Mouse (Mus musculus) left cerebral cortex, adult 2 months (tissue): Measurements from ENCODE around the gene Stbd1. TPM values are rescaled to one million over a fixed set of nuclear protein-coding genes. Genes with fewer than 3 reads are reported as not detected.

Experiments
- DNase-seq, 2 experiments: peaks; one replicate each; pipeline ENCODE4 v3.0.0; 2021 to 2022; ENCODE audit warnings: low spot score in 2 of 2, mixed read lengths in 1 of 2; ENCODE audit errors: extremely low spot score in 1 of 2
- H3K27ac ChIP-seq: fragments of 200-600 bp; 2 replicates; pipeline ENCODE4 v1.8.1; 2022
- H3K4me3 ChIP-seq: fragments of 200-600 bp; 2 replicates; pipeline ENCODE4 v1.8.1; 2022
- CTCF ChIP-seq: fragments of 200-600 bp; IDR thresholded peaks from 2 replicates; pipeline ENCODE4 v1.8.1; 2022; ENCODE audit warnings: antibody characterized with exemption, mild to moderate bottlenecking, moderate library complexity
- intact Hi-C: fragments of 180-260 bp; cut with DNase I; formaldehyde crosslinking; loops from one replicate; pipeline ENCODE4 v1.15.1; 2025
- total RNA-seq, 2 experiments: library from RNA; stranded (reverse); gene quantifications; 2 replicates each; pipeline ENCODE4 v1.2.3; 2021

The Stbd1 gene
- total RNA-seq, 2 experiments from 2014 or later = 0.61 to 0.84 TPM

DNA sequence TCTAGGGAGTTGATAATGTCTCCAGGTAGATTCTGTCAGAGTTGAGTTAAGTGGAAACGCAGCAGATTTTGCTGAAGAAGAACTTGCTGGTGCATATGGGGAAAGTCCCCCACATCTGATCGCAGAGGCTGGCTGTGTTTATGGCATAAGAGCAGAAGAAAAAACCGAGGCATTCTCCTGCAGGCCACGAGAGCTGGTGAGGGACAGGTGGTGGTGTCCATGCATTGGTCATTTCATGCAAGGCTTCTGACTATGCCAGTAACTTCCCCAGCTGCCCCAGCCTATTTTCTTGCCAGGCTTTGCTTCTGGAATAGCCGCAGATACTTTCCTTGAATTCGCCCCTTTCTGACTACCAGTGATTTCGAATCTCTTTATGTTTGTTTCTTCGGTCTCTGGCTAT, 6.0 kb upstream of the Stbd1 start:
- intact Hi-C loops = no loop called here
- TF ChIP-seq CTCF = no peak
- H3K27ac ChIP-seq = no peak overlapping the region

DNA sequence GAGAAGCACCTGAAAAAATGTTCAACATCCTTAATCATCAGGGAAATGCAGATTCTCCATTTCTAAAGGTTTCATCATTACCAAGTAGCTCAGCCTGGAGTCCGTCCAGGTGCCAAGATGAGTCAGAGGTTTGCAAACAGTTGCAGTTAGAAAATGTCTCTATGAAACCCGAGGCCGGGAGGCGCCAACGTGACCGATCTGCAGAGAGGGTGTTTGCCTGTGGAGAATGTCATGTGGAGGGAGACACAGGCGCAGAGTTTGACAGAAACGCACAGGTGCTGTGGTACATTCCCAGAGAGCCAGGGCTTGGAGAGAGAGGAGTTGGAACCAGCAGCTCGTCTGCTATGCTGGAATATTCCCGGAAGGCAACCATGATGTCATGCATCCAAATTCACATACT, 3.8 kb upstream of the Stbd1 start:
- H3K4me3 ChIP-seq = no peak overlapping the region
- no peak for TF ChIP-seq CTCF
- intact Hi-C loops = no loop called here
- peak in 1 of 2 experiments; percentile 43 for DNase-seq
- H3K27ac ChIP-seq = no peak overlapping the region

More for the DNA sequence above, 6.0 kb upstream of the Stbd1 start:
- H3K4me3 ChIP-seq = no peak overlapping the region
- DNase-seq = no peak

DNA sequence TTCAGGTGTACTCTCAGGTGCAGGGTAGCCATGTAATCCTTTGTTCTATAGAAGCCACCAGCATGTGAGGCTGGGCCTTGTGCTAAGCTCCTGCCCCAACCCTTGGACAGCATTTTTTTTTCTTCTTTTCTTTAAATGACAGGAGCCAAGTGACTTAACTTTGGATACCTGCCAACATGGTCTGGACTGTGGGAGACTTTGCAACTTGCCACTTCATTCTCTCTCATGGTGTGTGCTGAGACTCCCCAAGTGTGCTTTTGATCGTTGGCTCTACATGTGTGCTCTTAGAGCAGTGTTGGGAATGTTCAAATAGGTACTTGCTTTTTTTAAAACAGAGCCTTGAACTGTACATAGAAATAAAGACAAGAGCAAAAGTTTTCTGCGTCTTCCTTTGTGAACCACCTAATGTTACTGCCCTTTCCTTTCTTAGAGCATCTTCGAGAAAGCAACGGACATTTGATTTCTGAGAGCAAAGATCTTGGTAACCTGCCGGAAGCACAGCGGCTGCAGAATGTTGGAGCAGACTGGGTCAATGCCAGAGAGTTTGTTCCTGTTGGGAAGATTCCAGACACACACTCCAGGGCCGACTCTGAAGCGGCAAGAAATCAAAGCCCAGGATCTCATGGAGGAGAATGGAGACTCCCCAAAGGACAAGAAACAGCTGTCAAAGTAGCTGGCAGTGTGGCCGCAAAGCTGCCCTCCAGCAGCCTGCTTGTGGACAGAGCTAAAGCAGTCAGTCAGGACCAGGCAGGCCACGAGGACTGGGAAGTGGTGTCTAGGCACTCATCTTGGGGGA, 1.8 kb downstream of the Stbd1 start:
- intact Hi-C loops = loop anchor here (5.0 kb wide), 1 partner anchor 97 kb away; the partner anchor contains the start of gene Scarb2
- no peak for DNase-seq
- TF ChIP-seq CTCF = no peak
- Histone ChIP-seq H3K4me3 (no peak overlapping the region), H3K27ac (no peak overlapping the region)

DNA sequence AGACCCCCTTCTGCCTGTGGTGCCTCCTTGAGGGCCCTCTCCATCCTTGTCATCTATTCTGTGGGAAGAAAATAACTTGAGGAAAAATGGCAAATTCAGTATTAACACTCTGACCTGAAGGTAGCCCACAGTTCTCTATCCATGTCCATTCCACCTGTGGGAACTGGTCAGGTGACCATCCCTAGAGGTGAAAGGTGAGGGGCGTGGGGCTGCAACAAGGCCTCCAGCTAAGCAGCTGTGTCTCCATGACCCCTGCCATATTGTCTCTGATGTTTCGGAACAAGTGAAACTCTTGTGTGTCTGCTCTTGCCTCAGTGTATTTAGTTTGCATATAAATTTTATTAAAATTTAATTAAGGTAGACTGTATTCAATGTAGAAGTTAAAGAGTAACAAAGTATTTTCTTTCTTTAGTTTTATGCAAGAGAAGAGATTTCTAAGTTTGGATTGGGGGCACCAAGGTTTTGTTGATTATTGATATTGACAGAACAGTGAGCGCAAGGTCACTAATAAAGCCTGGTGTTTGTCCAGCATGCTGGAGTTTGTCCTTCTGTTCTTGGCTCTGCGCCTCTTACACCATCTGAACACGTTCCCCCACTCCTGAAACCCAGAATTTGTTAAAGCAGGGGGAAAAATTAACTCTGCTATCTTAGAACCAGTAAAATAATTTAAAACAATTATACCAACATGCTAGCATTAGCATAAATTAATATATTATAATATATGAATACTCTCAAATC, 4.8 kb downstream of the Stbd1 start:
- no peak for DNase-seq
- intact Hi-C loops = no loop called here
- no peak for TF ChIP-seq CTCF
- H3K27ac ChIP-seq = no peak overlapping the region
- no peak overlapping the region for H3K4me3 ChIP-seq

DNA sequence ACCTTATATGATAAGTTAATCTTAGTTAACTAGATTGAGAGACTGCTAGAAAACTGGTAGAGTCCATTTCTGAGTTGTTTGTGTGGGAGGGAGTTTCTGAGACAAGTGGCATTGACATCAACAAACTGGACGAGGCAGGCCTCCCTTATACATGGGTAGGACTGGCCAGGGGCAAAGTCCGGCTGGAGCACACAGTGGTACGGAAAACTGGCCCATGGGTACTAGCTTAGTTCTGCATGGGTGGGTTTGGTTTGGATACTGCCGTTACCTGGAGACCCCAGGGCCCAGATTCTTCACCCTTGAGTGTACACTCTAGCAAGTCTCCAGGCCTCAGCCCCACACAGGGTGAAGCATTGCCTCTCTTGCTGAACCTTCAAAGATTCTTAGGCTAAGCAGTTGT, 9.9 kb downstream of the Stbd1 start:
- intact Hi-C loops = no loop called here
- TF ChIP-seq CTCF = no peak
- no peak for DNase-seq
- Histone ChIP-seq H3K4me3 (no peak overlapping the region), H3K27ac (no peak overlapping the region)

DNA sequence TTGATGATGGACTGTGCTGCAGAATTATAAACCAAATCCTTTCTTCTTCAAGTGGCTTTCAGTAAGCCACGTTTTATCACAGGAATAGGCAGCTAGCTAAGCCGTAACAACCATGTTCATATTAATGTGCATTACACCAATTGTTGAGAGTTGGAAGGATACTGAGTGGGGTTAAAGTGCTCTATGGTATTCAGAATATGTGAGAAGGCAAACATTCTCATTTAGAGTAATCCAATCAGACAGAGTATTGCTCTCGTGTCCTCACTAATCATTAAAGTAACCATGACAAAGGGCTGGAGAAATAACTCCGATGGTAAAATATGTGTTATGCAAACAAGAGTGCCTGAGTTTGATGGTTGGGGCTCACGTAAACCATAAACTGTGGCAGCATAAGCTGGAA, 19.0 kb downstream of the Stbd1 start:
- DNase-seq = no peak
- no peak overlapping the region for H3K27ac ChIP-seq
- intact Hi-C loops = no loop called here
- no peak overlapping the region for H3K4me3 ChIP-seq
- no peak for TF ChIP-seq CTCF

DNA sequence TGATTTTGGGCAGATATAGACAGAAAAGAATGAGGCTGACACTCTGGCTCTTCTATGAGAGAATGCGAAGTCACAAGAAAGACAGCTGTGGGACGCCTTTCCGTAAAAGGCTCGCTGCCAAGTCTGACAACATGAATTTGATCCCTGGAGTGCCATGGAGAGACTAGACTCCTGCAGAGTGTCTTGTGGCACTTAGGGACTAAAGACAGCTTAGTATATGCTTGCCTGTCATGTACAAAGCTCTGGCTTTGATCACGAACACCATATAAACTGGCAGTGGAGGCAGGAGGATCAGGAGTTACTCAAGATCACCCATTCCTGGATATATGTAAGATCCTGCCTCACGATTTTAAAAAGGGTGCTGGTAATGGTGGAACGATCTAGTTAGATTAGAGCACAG, 25.1 kb downstream of the Stbd1 start:
- intact Hi-C loops = no loop called here
- DNase-seq = no peak
- Histone ChIP-seq H3K27ac (no peak overlapping the region), H3K4me3 (no peak overlapping the region)
- no peak for TF ChIP-seq CTCF

DNA sequence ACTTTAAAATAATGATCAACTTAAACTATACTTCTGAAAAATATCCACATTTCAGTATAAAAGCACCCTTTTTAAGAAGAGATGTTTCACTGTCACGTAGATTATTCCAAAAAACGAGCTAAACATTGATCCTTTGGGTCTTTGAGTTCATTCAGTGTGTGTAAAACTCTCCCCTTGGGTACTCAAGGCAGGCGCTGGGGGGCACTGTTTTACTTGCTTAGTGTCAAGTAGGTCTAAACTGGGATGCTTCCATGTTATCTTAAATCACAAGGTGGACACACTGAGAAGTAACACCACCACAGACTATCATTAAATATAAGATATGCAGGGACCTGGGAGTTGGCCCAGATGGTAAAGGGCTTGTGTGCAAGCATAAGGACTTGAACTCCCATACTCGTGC, 30.7 kb downstream of the Stbd1 start:
- peak; percentile 7 for TF ChIP-seq CTCF

DNA sequence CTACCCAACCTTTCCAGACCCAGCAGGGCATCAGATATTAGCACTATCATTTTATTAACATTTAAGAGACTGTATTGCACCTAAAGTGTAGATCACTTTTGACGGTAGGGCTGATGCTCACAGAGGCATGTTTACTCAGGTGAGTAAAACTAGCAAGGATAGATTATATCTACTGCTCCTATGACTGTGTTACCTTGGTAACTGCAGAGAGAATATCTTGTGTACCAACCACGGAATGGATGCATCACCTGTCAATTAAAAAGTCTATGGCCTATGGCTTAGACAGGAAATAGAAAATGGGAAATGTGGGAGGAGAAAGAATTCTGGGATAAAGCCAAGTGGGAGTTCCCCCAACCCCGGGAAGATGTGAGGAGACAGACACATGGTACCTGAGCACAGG, 32.1 kb downstream of the Stbd1 start:
- Histone ChIP-seq H3K27ac (no peak overlapping the region), H3K4me3 (no peak overlapping the region)
- intact Hi-C loops = no loop called here
- no peak for DNase-seq
- no peak for TF ChIP-seq CTCF

More for the DNA sequence above, 30.7 kb downstream of the Stbd1 start:
- intact Hi-C loops = no loop called here
- DNase-seq = no peak
- H3K27ac ChIP-seq = no peak overlapping the region
- H3K4me3 ChIP-seq = no peak overlapping the region

DNA sequence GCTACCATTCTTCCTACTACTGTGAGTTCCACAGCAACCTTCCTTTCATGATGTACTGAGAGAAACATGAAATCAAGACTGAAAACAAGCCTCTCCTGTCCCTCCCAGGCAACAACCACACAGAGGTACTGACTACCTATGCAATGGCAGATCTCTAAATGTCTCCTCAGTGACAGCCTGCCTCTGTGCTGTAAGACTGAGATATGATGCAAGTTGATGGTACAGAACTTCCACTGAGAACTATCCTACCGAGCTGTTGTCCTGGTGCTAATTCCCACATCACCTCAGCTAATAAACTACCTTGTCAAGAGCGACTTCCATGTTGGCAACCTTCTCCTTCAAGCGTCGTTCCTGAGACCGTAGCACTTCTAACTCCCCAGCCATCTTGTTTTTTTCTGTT, 33.0 kb downstream of the Stbd1 start:
- TF ChIP-seq CTCF = no peak
- no peak for DNase-seq
- intact Hi-C loops = no loop called here
- H3K4me3 ChIP-seq = no peak overlapping the region
- no peak overlapping the region for H3K27ac ChIP-seq

DNA sequence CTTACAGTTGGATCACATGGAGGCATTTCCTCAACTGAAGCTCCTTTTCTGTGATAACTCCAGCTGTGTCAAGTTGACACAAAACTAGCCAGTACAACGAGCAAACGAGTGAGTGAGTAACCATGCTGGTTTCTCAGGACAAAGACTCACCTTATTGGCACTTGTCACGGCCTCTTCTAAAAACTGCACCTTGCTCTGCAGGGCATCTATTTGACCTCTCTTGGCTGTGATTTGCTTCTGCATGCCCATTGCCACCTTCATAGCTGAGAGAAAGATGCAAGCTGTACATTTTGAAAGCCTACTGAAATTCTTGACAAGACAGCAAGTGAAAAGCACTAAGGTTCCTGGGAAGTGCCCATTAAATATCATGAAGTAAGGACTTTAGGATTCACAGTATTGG, 38.0 kb downstream of the Stbd1 start:
- no peak overlapping the region for H3K4me3 ChIP-seq
- no peak overlapping the region for H3K27ac ChIP-seq
- no peak for TF ChIP-seq CTCF
- intact Hi-C loops = no loop called here
- DNase-seq = no peak

Other genes starting within 250 kb of the Stbd1 start
- 10 to 100 TPM; 23.7 to 31.3 TPM for gene Nup54, start 167.8 kb upstream of the Stbd1 start, total RNA-seq
- 10 to 100 TPM; 82.6 to 91.9 TPM for gene Scarb2, start 96.2 kb upstream of the Stbd1 start, total RNA-seq
- not detected for gene Fam47e, start 48.0 kb upstream of the Stbd1 start, total RNA-seq
- under 1 TPM; 0.36 to 0.54 TPM for gene Ccdc158, start 72.2 kb downstream of the Stbd1 start, total RNA-seq
- 1 to 10 TPM; 4.3 to 6.3 TPM for gene Shroom3, start 80.4 kb downstream of the Stbd1 start, total RNA-seq